Mouse (Mus musculus): ENCODE data around the gene Ftl1.

GRCm38 (mm10) chr7:45481374-45481927, 21.8 kb upstream of the Ftl1 start, which contains the start of gene Tulp2:
- TF ChIP-seq E2F4 (IDR thresholded peaks at IDR 0.05; ENCODE audit: insufficient read depth): no peak
- TF ChIP-seq POLR2A (IDR thresholded peaks at IDR 0.05; ENCODE audit: insufficient read length, low read depth): no peak
- TF ChIP-seq TCF12 (IDR thresholded peaks at IDR 0.05; ENCODE audit: insufficient read depth, poor library complexity, severe bottlenecking): no peak
- TF ChIP-seq MYOD1 (IDR thresholded peaks at IDR 0.05; ENCODE audit: control insufficient read depth in 1 of 3, insufficient read length in 2 of 3, low read depth in 2 of 3): no peak
- no peak for TF ChIP-seq CEBPB (IDR thresholded peaks at IDR 0.05; ENCODE audit: insufficient read depth, poor library complexity, severe bottlenecking)
- TF ChIP-seq USF1 (IDR thresholded peaks at IDR 0.05; ENCODE audit: low read depth): peak; percentile 36
- no peak for TF ChIP-seq POLR2AphosphoS2 (IDR thresholded peaks at IDR 0.05; ENCODE audit: insufficient read length, low read depth)
- TF ChIP-seq MYOG (IDR thresholded peaks at IDR 0.05; ENCODE audit: control insufficient read depth in 1 of 3, insufficient read depth in 1 of 3, insufficient read length in 2 of 3, low read depth in 2 of 3): no peak
- no peak for TF ChIP-seq TCF3 (IDR thresholded peaks at IDR 0.05; ENCODE audit: insufficient read length, low read depth)

All from myocyte (in vitro differentiated cells).